Mouse (Mus musculus): ENCODE measurements around the gene Map4k3. TPM values are rescaled to one million over a fixed set of nuclear protein-coding genes. Genes with fewer than 3 reads are reported as not detected.
"Not testable (repeated sequence)": the region's sequence is repeated elsewhere in the genome, so short reads cannot be mapped to it uniquely, and the experiment has no call there.

Map4k3 gene
- 4.1 TPM in 2 replicates for polyA plus RNA-seq (2015; fragmentation: Nextera tagmentation; extraction: Ambion mirVana)

- Histone ChIP-seq H3K4me3 (replicated peaks) (peak within 1 kb of the TSS; percentile 67), H3K4me1 (replicated peaks) (peaks cover 13% of the 10 kb centered on the region; the same call in 1 of the 2 replicates), H3K27ac (replicated peaks) (peak within 1 kb of the TSS; percentile 83), H3K4me2 (peak within 1 kb of the TSS; percentile 81), H3K9ac (peak within 1 kb of the TSS; percentile 61), H3K9me3 (replicated peaks) (no peaks in the 10 kb centered on the region), H3K27me3 (peaks cover 25% of the 10 kb centered on the region), H3K36me3 (replicated peaks) (0 out of 2 replicates have a peak, but pooled peaks cover 3% of the 10 kb centered on the region)
- 2% methylated on average over 59 of the region's 64 CpGs for WGBS (ENCODE audit: insufficient replicate concordance)
- ATAC-seq (ENCODE audit: insufficient read depth) = peak; percentile 80
These were observed at the start of gene Map4k3 for GRCm38 (mm10) chr17:80728062-80728858. Map4k3 (minus strand) TSS chr17:80728485.

- ATAC-seq (ENCODE audit: insufficient read depth) = no peak
- Histone ChIP-seq H3K36me3 (replicated peaks) (no peaks in the 10 kb centered on the region), H3K9ac (no peak overlapping the region), H3K4me1 (replicated peaks) (no peaks in the 10 kb centered on the region), H3K27me3 (no peaks in the 10 kb centered on the region), H3K9me3 (replicated peaks) (no peaks in the 10 kb centered on the region), H3K27ac (replicated peaks) (no peak overlapping the region), H3K4me2 (no peak overlapping the region), H3K4me3 (replicated peaks) (no peak overlapping the region)
- 36% methylated on average over 1 of the region's 1 CpGs for WGBS (ENCODE audit: insufficient replicate concordance)
These were observed 49.3 kb upstream of the Map4k3 start for GRCm38 (mm10) chr17:80777581-80777980.

- Histone ChIP-seq H3K27ac (replicated peaks) (no peak overlapping the region), H3K36me3 (replicated peaks) (no peaks in the 10 kb centered on the region), H3K27me3 (no peaks in the 10 kb centered on the region), H3K9ac (no peak overlapping the region), H3K9me3 (replicated peaks) (no peaks in the 10 kb centered on the region), H3K4me1 (replicated peaks) (no peaks in the 10 kb centered on the region), H3K4me3 (replicated peaks) (no peak overlapping the region), H3K4me2 (no peak overlapping the region)
- no peak for ATAC-seq (ENCODE audit: insufficient read depth)
- WGBS (ENCODE audit: insufficient replicate concordance) = 40% methylated on average over 8 of the region's 8 CpGs
These were observed 47.0 kb upstream of the Map4k3 start for GRCm38 (mm10) chr17:80775178-80775788.

GRCm38 (mm10) chr17:80772545-80773453, 44.5 kb upstream of the Map4k3 start:
- no peaks in the 10 kb centered on the region for H3K9me3 ChIP-seq (replicated peaks)
- H3K4me2 ChIP-seq = no peak overlapping the region
- H3K36me3 ChIP-seq (replicated peaks) = no peaks in the 10 kb centered on the region
- no peaks in the 10 kb centered on the region; the same call in 1 of the 2 replicates for H3K27me3 ChIP-seq
- no peak overlapping the region for H3K4me3 ChIP-seq (replicated peaks)
- H3K9ac ChIP-seq = no peak overlapping the region
- 43% methylated on average over 14 of the region's 14 CpGs for WGBS (ENCODE audit: insufficient replicate concordance)
- ATAC-seq (ENCODE audit: insufficient read depth) = no peak
- H3K27ac ChIP-seq (replicated peaks) = no peak overlapping the region
- H3K4me1 ChIP-seq (replicated peaks) = no peaks in the 10 kb centered on the region

- Histone ChIP-seq H3K4me3 (replicated peaks) (no peak overlapping the region), H3K4me1 (replicated peaks) (no peaks in the 10 kb centered on the region), H3K27me3 (no peaks in the 10 kb centered on the region; the same call in 1 of the 2 replicates), H3K9me3 (replicated peaks) (no peaks in the 10 kb centered on the region), H3K36me3 (replicated peaks) (no peaks in the 10 kb centered on the region), H3K4me2 (no peak overlapping the region), H3K27ac (replicated peaks) (no peak overlapping the region), H3K9ac (no peak overlapping the region)
- ATAC-seq (ENCODE audit: insufficient read depth) = no peak
- 33% methylated on average over 1 of the region's 1 CpGs for WGBS (ENCODE audit: insufficient replicate concordance)
These were observed 41.8 kb upstream of the Map4k3 start for GRCm38 (mm10) chr17:80770065-80770464.

GRCm38 (mm10) chr17:80765204-80765603, 36.9 kb upstream of the Map4k3 start:
- H3K27me3 ChIP-seq = no peaks in the 10 kb centered on the region; the same call in 1 of the 2 replicates
- no peak overlapping the region for H3K4me3 ChIP-seq (replicated peaks)
- no peak for ATAC-seq (ENCODE audit: insufficient read depth)
- H3K9me3 ChIP-seq (replicated peaks) = no peaks in the 10 kb centered on the region
- WGBS (ENCODE audit: insufficient replicate concordance) = 48% methylated on average over 2 of the region's 2 CpGs
- no peak overlapping the region for H3K4me2 ChIP-seq
- H3K9ac ChIP-seq = no peak overlapping the region
- H3K27ac ChIP-seq (replicated peaks) = no peak overlapping the region
- H3K36me3 ChIP-seq (replicated peaks) = no peaks in the 10 kb centered on the region
- H3K4me1 ChIP-seq (replicated peaks) = 0 out of 2 replicates have a peak, but pooled peaks cover 5% of the 10 kb centered on the region

- Histone ChIP-seq H3K4me3 (replicated peaks) (no peak overlapping the region), H3K36me3 (replicated peaks) (no peaks in the 10 kb centered on the region), H3K9ac (no peak overlapping the region), H3K27me3 (no peaks in the 10 kb centered on the region), H3K4me2 (no peak overlapping the region), H3K9me3 (replicated peaks) (no peaks in the 10 kb centered on the region), H3K4me1 (replicated peaks) (0 out of 2 replicates have a peak, but pooled peaks cover 5% of the 10 kb centered on the region), H3K27ac (replicated peaks) (no peak overlapping the region)
- ATAC-seq (ENCODE audit: insufficient read depth) = no peak
- 15% methylated on average over 11 of the region's 11 CpGs for WGBS (ENCODE audit: insufficient replicate concordance)
These were observed 34.9 kb upstream of the Map4k3 start for GRCm38 (mm10) chr17:80763065-80763681.

GRCm38 (mm10) chr17:80762391-80763040, 34.2 kb upstream of the Map4k3 start:
- Histone ChIP-seq H3K4me3 (replicated peaks) (no peak overlapping the region), H3K9me3 (replicated peaks) (no peaks in the 10 kb centered on the region), H3K4me2 (no peak overlapping the region), H3K9ac (no peak overlapping the region), H3K36me3 (replicated peaks) (no peaks in the 10 kb centered on the region), H3K27me3 (no peaks in the 10 kb centered on the region), H3K27ac (replicated peaks) (no peak overlapping the region), H3K4me1 (replicated peaks) (0 out of 2 replicates have a peak, but pooled peaks cover 5% of the 10 kb centered on the region)
- 41% methylated on average over 9 of the region's 9 CpGs for WGBS (ENCODE audit: insufficient replicate concordance)
- ATAC-seq (ENCODE audit: insufficient read depth) = no peak

- H3K36me3 ChIP-seq (replicated peaks); H3K4me2 ChIP-seq; H3K27ac ChIP-seq (replicated peaks); H3K4me3 ChIP-seq (replicated peaks); H3K27me3 ChIP-seq; H3K4me1 ChIP-seq (replicated peaks); H3K9ac ChIP-seq; H3K9me3 ChIP-seq (replicated peaks); ATAC-seq (ENCODE audit: insufficient read depth): not testable (repeated sequence)
- 59% methylated on average over 8 of the region's 8 CpGs for WGBS (ENCODE audit: insufficient replicate concordance)
These were observed 32.9 kb upstream of the Map4k3 start for GRCm38 (mm10) chr17:80761191-80761590.

Measured in liver, embryonic 15.5 days (tissue).